In the genomic region with DNA sequence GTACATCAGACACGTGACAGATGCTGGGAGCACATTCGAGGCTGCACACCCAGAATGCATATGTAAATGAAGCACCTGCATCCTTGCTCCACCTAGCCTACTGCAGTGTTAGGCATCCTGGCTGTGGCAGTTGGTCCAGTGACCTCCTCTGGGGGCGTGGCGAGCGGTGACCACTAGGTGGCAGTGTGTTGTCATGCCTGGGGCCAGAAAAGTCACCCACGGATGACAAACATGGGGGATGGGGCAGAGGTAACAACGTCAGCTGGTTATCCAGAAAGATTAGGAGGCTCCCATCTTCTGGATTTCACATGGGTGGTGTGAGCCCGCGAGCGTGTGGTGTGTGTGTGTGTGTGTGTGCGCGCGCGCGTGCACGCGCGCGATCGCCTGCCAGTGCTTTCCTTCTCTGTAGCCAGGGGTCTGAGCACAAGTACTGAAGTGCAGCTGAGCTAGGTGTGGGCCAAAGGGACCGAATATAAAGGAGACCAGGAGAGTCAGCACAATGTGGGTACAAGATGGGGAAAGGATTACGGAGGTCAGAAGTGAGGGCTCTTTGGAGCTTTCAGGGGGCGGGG, we compare ENCODE assay signal across 8 mouse cellular contexts. TPM values are rescaled to one million over a fixed set of nuclear protein-coding genes. Genes with fewer than 3 reads are reported as not detected.
DNase-seq lines count a peak whose midpoint lies in the region; ATAC-seq and TF ChIP-seq lines count a peak whose summit lies in the region.

No protein-coding gene starts in this region.

- no peak for TF ChIP-seq POLR2A in bone marrow, adult 2 months (IDR thresholded peaks at IDR 0.05; ENCODE audit: borderline replicate concordance, control insufficient read depth, low read depth, low read length)

- peak; percentile 97 for TF ChIP-seq CTCF in bone marrow, adult 2 months (IDR thresholded peaks at IDR 0.05; ENCODE audit: control insufficient read depth, insufficient read depth, low read length)

- H3K27me3 ChIP-seq in embryonic facial prominence, embryonic 15.5 days: no peaks in the 10 kb centered on the region
- H3K27me3 ChIP-seq in heart, embryonic 10.5 days (ENCODE audit: insufficient read depth, poor library complexity, severe bottlenecking): peaks cover 6% of the 10 kb centered on the region
- no peaks in the 10 kb centered on the region for H3K27me3 ChIP-seq in kidney, embryonic 15.5 days

- peak overlapping the region; percentile 66 for H3K9ac ChIP-seq in embryonic facial prominence, embryonic 15.5 days
- peak overlapping the region; percentile 71 for H3K9ac ChIP-seq in kidney, embryonic 15.5 days

- peak overlapping the region; percentile 84 for H3K4me2 ChIP-seq in embryonic facial prominence, embryonic 15.5 days (replicated peaks)
- peak overlapping the region; percentile 91 for H3K4me2 ChIP-seq in kidney, embryonic 15.5 days

- WGBS in bone marrow, adult 2 months: under 1% methylated on average over 23 of the region's 23 CpGs
- under 1% methylated on average over 23 of the region's 23 CpGs for WGBS in embryonic facial prominence, embryonic 15.5 days
- WGBS in heart, embryonic 10.5 days: under 1% methylated on average over 23 of the region's 23 CpGs
- 3% methylated on average over 23 of the region's 23 CpGs for WGBS in kidney, embryonic 15.5 days

- no peaks in the 10 kb centered on the region for H3K9me3 ChIP-seq in embryonic facial prominence, embryonic 15.5 days (replicated peaks)
- H3K9me3 ChIP-seq in heart, embryonic 10.5 days: no peaks in the 10 kb centered on the region
- no peaks in the 10 kb centered on the region for H3K9me3 ChIP-seq in kidney, embryonic 15.5 days (replicated peaks)

- H3K4me1 ChIP-seq in bone marrow, adult 2 months (ENCODE audit: control insufficient read depth, insufficient read depth, low read length): peaks cover 2% of the 10 kb centered on the region
- H3K4me1 ChIP-seq in embryonic facial prominence, embryonic 15.5 days: peaks cover 14% of the 10 kb centered on the region
- peaks cover 24% of the 10 kb centered on the region for H3K4me1 ChIP-seq in heart, embryonic 10.5 days
- peaks cover 16% of the 10 kb centered on the region for H3K4me1 ChIP-seq in kidney, embryonic 15.5 days

- H3K4me3 ChIP-seq in bone marrow, adult 2 months (replicated peaks; ENCODE audit: control insufficient read depth, low read depth, low read length): peak overlapping the region; percentile 67
- H3K4me3 ChIP-seq in embryonic facial prominence, embryonic 15.5 days (replicated peaks): peak overlapping the region; percentile 55
- peak overlapping the region; percentile 67 for H3K4me3 ChIP-seq in heart, embryonic 10.5 days
- peak overlapping the region; percentile 60 for H3K4me3 ChIP-seq in kidney, embryonic 15.5 days (replicated peaks)

- DNase-seq in 416B (ENCODE audit: low read depth) (peak; percentile 90), liver (peak; percentile 93)
- DNase-seq in heart, embryonic 10.5 days (ENCODE audit: low spot score): peak; percentile 97
- peak; percentile 93 to 98 for DNase-seq in spleen, postnatal 4 days (ENCODE audit: low spot score in 2 of 2)

- no peaks in the 10 kb centered on the region for H3K36me3 ChIP-seq in embryonic facial prominence, embryonic 15.5 days
- no peaks in the 10 kb centered on the region for H3K36me3 ChIP-seq in heart, embryonic 10.5 days
- H3K36me3 ChIP-seq in kidney, embryonic 15.5 days: no peaks in the 10 kb centered on the region

- ATAC-seq in embryonic facial prominence, embryonic 15.5 days (ENCODE audit: insufficient number of reproducible peaks, low FRiP score, low TSS enrichment, low read depth): peak; percentile 79
- peak; percentile 88 for ATAC-seq in kidney, embryonic 15.5 days (replicated peaks; ENCODE audit: low FRiP score)
- ATAC-seq in monocyte, adult 5-6 weeks (replicated peaks; ENCODE audit: insufficient number of reproducible peaks, low FRiP score, low TSS enrichment, poor library complexity, severe bottlenecking): peak; percentile 88

- H3K27ac ChIP-seq in bone marrow, adult 2 months (ENCODE audit: control insufficient read depth, insufficient read depth, low read depth, low read length, poor library complexity): peak overlapping the region; percentile 11
- H3K27ac ChIP-seq in embryonic facial prominence, embryonic 15.5 days (replicated peaks): peak overlapping the region; percentile 99
- peak overlapping the region; percentile 95 for H3K27ac ChIP-seq in heart, embryonic 10.5 days
- H3K27ac ChIP-seq in kidney, embryonic 15.5 days: peak overlapping the region; percentile 99

RNA-seq across cellular contexts. Expression of a gene that starts 7.8 kb away (rescaled TPM):
- polyA plus RNA-seq in bone marrow, adult 2 months (2011; ENCODE audit: insufficient read depth, insufficient read length, low replicate concordance, missing spikeins): 2.9 and 7.6 TPM in 2 replicates
- 2.8 and 4.0 TPM in 2 replicates for polyA plus RNA-seq in embryonic facial prominence, embryonic 15.5 days (2015; fragmentation: Nextera tagmentation; extraction: Ambion mirVana)
- 1.2 and 2.8 TPM in 2 replicates for polyA plus RNA-seq in heart, embryonic 10.5 days (2016; fragmentation: Nextera tagmentation; extraction: Ambion mirVana)
- polyA plus RNA-seq in kidney, embryonic 15.5 days (2015; fragmentation: Nextera tagmentation; extraction: Ambion mirVana): 1.7 and 1.8 TPM in 2 replicates
- 0.68 TPM in 1 of 3 replicates, not detected in the others for total RNA-seq in monocyte, adult 5-6 weeks (2017)

RNA-seq across cellular contexts. Expression of a gene that starts 15.6 kb away (rescaled TPM):
- 3.5 and 3.6 TPM in 2 replicates for polyA plus RNA-seq in bone marrow, adult 2 months (2011; ENCODE audit: insufficient read depth, insufficient read length, low replicate concordance, missing spikeins)
- polyA plus RNA-seq in embryonic facial prominence, embryonic 15.5 days (2015; fragmentation: Nextera tagmentation; extraction: Ambion mirVana): 0.36 and 0.60 TPM in 2 replicates
- 0.05 TPM in 1 of 2 replicates, not detected in the other for polyA plus RNA-seq in heart, embryonic 10.5 days (2016; fragmentation: Nextera tagmentation; extraction: Ambion mirVana)
- 0.06 and 0.26 TPM in 2 replicates for polyA plus RNA-seq in kidney, embryonic 15.5 days (2015; fragmentation: Nextera tagmentation; extraction: Ambion mirVana)
- 3.1 to 5.2 TPM (median 4.0 TPM) in 3 replicates for total RNA-seq in monocyte, adult 5-6 weeks (2017)

RNA-seq across cellular contexts. Expression of a gene that starts 16.2 kb away (rescaled TPM):
- polyA plus RNA-seq in bone marrow, adult 2 months (2011; ENCODE audit: insufficient read depth, insufficient read length, low replicate concordance, missing spikeins): 157 and 192 TPM in 2 replicates
- 355 and 368 TPM in 2 replicates for polyA plus RNA-seq in embryonic facial prominence, embryonic 15.5 days (2015; fragmentation: Nextera tagmentation; extraction: Ambion mirVana)
- 123 and 174 TPM in 2 replicates for polyA plus RNA-seq in heart, embryonic 10.5 days (2016; fragmentation: Nextera tagmentation; extraction: Ambion mirVana)
- 320 TPM in 2 replicates for polyA plus RNA-seq in kidney, embryonic 15.5 days (2015; fragmentation: Nextera tagmentation; extraction: Ambion mirVana)
- total RNA-seq in monocyte, adult 5-6 weeks (2017): 89.3 to 145 TPM (median 115 TPM) in 3 replicates

RNA-seq across cellular contexts. Expression of a gene that starts 27.5 kb away (rescaled TPM):
- polyA plus RNA-seq in bone marrow, adult 2 months (2011; ENCODE audit: insufficient read depth, insufficient read length, low replicate concordance, missing spikeins): 45.8 and 74.0 TPM in 2 replicates
- 373 and 388 TPM in 2 replicates for polyA plus RNA-seq in embryonic facial prominence, embryonic 15.5 days (2015; fragmentation: Nextera tagmentation; extraction: Ambion mirVana)
- polyA plus RNA-seq in heart, embryonic 10.5 days (2016; fragmentation: Nextera tagmentation; extraction: Ambion mirVana): 363 and 402 TPM in 2 replicates
- 357 and 385 TPM in 2 replicates for polyA plus RNA-seq in kidney, embryonic 15.5 days (2015; fragmentation: Nextera tagmentation; extraction: Ambion mirVana)
- total RNA-seq in monocyte, adult 5-6 weeks (2017): 46.8 to 65.2 TPM (median 56.4 TPM) in 3 replicates

RNA-seq across cellular contexts. Expression of a gene that starts 39.9 kb away (rescaled TPM):
- polyA plus RNA-seq in bone marrow, adult 2 months (2011; ENCODE audit: insufficient read depth, insufficient read length, low replicate concordance, missing spikeins): 0.56 and 2.4 TPM in 2 replicates
- polyA plus RNA-seq in embryonic facial prominence, embryonic 15.5 days (2015; fragmentation: Nextera tagmentation; extraction: Ambion mirVana): 2.6 and 3.4 TPM in 2 replicates
- 1.1 and 1.2 TPM in 2 replicates for polyA plus RNA-seq in heart, embryonic 10.5 days (2016; fragmentation: Nextera tagmentation; extraction: Ambion mirVana)
- polyA plus RNA-seq in kidney, embryonic 15.5 days (2015; fragmentation: Nextera tagmentation; extraction: Ambion mirVana): 1.2 and 1.6 TPM in 2 replicates
- total RNA-seq in monocyte, adult 5-6 weeks (2017): 0.38 TPM in 1 of 3 replicates, not detected in the others

Comparison
In these comparisons a context has a peak if more than half of its experiments do, and no peak if none do; other contexts are left out.
1. Peak in every context shown above with its lines: DNase-seq, ATAC-seq, H3K4me3 ChIP-seq and H3K27ac ChIP-seq.
2. H3K27ac ChIP-seq: peak in every context shown above with its lines; median percentile 99 in embryonic facial prominence, embryonic 15.5 days; 99 in kidney, embryonic 15.5 days; 95 in heart, embryonic 10.5 days; 11 in bone marrow, adult 2 months.